ENCODE assay signal across 10 mouse cellular contexts in genomic region chr2:105612706-105613105, GRCm38 (mm10). TPM values are rescaled to one million over a fixed set of nuclear protein-coding genes. Genes with fewer than 3 reads are reported as not detected.
DNase-seq lines count a peak whose midpoint lies in the region; ATAC-seq and TF ChIP-seq lines count a peak whose summit lies in the region.
"Had no signal": no experiment of that assay in that cellular context is flagged by ENCODE, and none has a peak within 500 bp of the region (broad histone marks: within the 10 kb centered on the region; RNA-seq: fewer than 3 reads in every experiment).

No protein-coding gene starts in this region.

- TF ChIP-seq EP300 in stomach, postnatal 0 days (optimal IDR thresholded peaks at IDR 0.05) = no peak

- no peak for DNase-seq in heart, adult 8-10 months (ENCODE audit: low spot score)
- no peak for DNase-seq in stomach, postnatal 0 days (ENCODE audit: low spot score)
- no peak for DNase-seq in limb, embryonic 10.5 days (ENCODE audit: low spot score)
- DNase-seq in urinary bladder, postnatal 25 days (ENCODE audit: low spot score) = no peak
- no peak for DNase-seq in thymus, adult 2 months
- DNase-seq in liver = no peak
- DNase-seq: kidney, adult 18-20 months; lung, postnatal 4 days had no signal

- TF ChIP-seq POLR2A in thymus, adult 2 months (IDR thresholded peaks at IDR 0.05; ENCODE audit: control insufficient read depth, extremely low read depth, insufficient read depth, low read length, poor library complexity) = no peak

- no peak for TF ChIP-seq CTCF in stomach, postnatal 0 days (IDR thresholded peaks at IDR 0.05; ENCODE audit: low read depth)
- TF ChIP-seq CTCF in thymus, adult 2 months (IDR thresholded peaks at IDR 0.05; ENCODE audit: borderline replicate concordance, control insufficient read depth, extremely low read depth, insufficient read depth, low read length, poor library complexity) = no peak

- H3K27ac ChIP-seq in heart, embryonic 16.5 days (ENCODE audit: low read length) = no peak overlapping the region
- no peak overlapping the region for H3K27ac ChIP-seq in stomach, embryonic 14.5 days (ENCODE audit: low read length)
- no peak overlapping the region for H3K27ac ChIP-seq in stomach, postnatal 0 days (replicated peaks)
- H3K27ac ChIP-seq in limb, embryonic 10.5 days = peak overlapping the region; percentile 76
- H3K27ac ChIP-seq in thymus, adult 2 months (ENCODE audit: control insufficient read depth, insufficient read depth, low read length) = no peak overlapping the region

- H3K9me3 ChIP-seq in heart, embryonic 16.5 days (replicated peaks; ENCODE audit: control insufficient read depth, low read length) = no peaks in the 10 kb centered on the region
- H3K9me3 ChIP-seq in stomach, embryonic 14.5 days (ENCODE audit: control insufficient read depth, low read depth, low read length) = no peaks in the 10 kb centered on the region
- no peaks in the 10 kb centered on the region for H3K9me3 ChIP-seq in stomach, postnatal 0 days (ENCODE audit: control insufficient read depth, low read length)
- no peaks in the 10 kb centered on the region for H3K9me3 ChIP-seq in limb, embryonic 10.5 days (replicated peaks)

- no peaks in the 10 kb centered on the region for H3K36me3 ChIP-seq in heart, embryonic 16.5 days (ENCODE audit: control insufficient read depth, insufficient read depth)
- H3K36me3 ChIP-seq in stomach, embryonic 14.5 days (ENCODE audit: control insufficient read depth, insufficient read depth, low read length) = no peaks in the 10 kb centered on the region
- no peaks in the 10 kb centered on the region for H3K36me3 ChIP-seq in stomach, postnatal 0 days (ENCODE audit: control insufficient read depth, insufficient read depth, low read length)
- no peaks in the 10 kb centered on the region for H3K36me3 ChIP-seq in limb, embryonic 10.5 days
- H3K36me3 ChIP-seq in thymus, adult 2 months (ENCODE audit: control insufficient read depth, insufficient read depth, low read length) = no peaks in the 10 kb centered on the region

- 43% methylated on average over 7 of the region's 7 CpGs for WGBS in heart, embryonic 16.5 days
- 47% methylated on average over 7 of the region's 7 CpGs for WGBS in stomach, embryonic 14.5 days
- 47% methylated on average over 7 of the region's 7 CpGs for WGBS in stomach, postnatal 0 days
- WGBS in limb, embryonic 10.5 days = 43% methylated on average over 7 of the region's 7 CpGs
- 61% methylated on average over 7 of the region's 7 CpGs for WGBS in thymus, adult 2 months

- peaks cover 2% of the 10 kb centered on the region for H3K4me1 ChIP-seq in heart, embryonic 16.5 days (ENCODE audit: control insufficient read depth, insufficient read depth, low read length)
- peaks cover 8% of the 10 kb centered on the region; the same call in 1 of the 2 replicates for H3K4me1 ChIP-seq in stomach, embryonic 14.5 days (ENCODE audit: control insufficient read depth, insufficient read depth, low read length)
- no peaks in the 10 kb centered on the region for H3K4me1 ChIP-seq in stomach, postnatal 0 days (replicated peaks; ENCODE audit: control insufficient read depth, insufficient read depth)
- peaks cover 33% of the 10 kb centered on the region for H3K4me1 ChIP-seq in limb, embryonic 10.5 days
- no peaks in the 10 kb centered on the region for H3K4me1 ChIP-seq in thymus, adult 2 months (replicated peaks; ENCODE audit: control insufficient read depth, insufficient read depth, low read length)

- H3K4me2 ChIP-seq in heart, embryonic 16.5 days (ENCODE audit: low read depth, low read length) = peak overlapping the region; percentile 45
- 0 out of 2 replicates have a peak overlapping the region, but pooled peaks have one; percentile 12 for H3K4me2 ChIP-seq in stomach, embryonic 14.5 days (replicated peaks; ENCODE audit: low read depth, low read length)
- H3K4me2 ChIP-seq in stomach, postnatal 0 days (replicated peaks; ENCODE audit: low read depth) = no peak overlapping the region

- H3K27me3 ChIP-seq in heart, embryonic 16.5 days (ENCODE audit: control insufficient read depth, insufficient read depth, low read length) = peaks cover 3% of the 10 kb centered on the region; the same call in 1 of the 2 replicates
- H3K27me3 ChIP-seq in stomach, embryonic 14.5 days (ENCODE audit: control insufficient read depth, insufficient read depth, low read length) = 0 out of 2 replicates have a peak, but pooled peaks cover 4% of the 10 kb centered on the region
- H3K27me3 ChIP-seq in stomach, postnatal 0 days (ENCODE audit: control insufficient read depth, insufficient read depth, low read length) = no peaks in the 10 kb centered on the region
- peaks cover 56% of the 10 kb centered on the region for H3K27me3 ChIP-seq in limb, embryonic 10.5 days (ENCODE audit: low read depth, poor library complexity, severe bottlenecking)
- no peaks in the 10 kb centered on the region for H3K27me3 ChIP-seq in thymus, adult 2 months (ENCODE audit: control insufficient read depth, insufficient read depth, low read length)

- no peak overlapping the region for H3K9ac ChIP-seq in heart, embryonic 16.5 days (ENCODE audit: low read length)
- no peak overlapping the region for H3K9ac ChIP-seq in stomach, embryonic 14.5 days (replicated peaks; ENCODE audit: low read depth, low read length)
- H3K9ac ChIP-seq in stomach, postnatal 0 days (ENCODE audit: low read length) = no peak overlapping the region

- no peak for ATAC-seq in heart, embryonic 16.5 days (replicated peaks; ENCODE audit: extremely low read depth, insufficient read depth, low FRiP score)
- no peak for ATAC-seq in stomach, embryonic 14.5 days (ENCODE audit: insufficient number of reproducible peaks, insufficient read depth, low FRiP score, low read depth)
- ATAC-seq in stomach, postnatal 0 days (ENCODE audit: low FRiP score, low TSS enrichment) = no peak

- no peak overlapping the region for H3K4me3 ChIP-seq in heart, embryonic 16.5 days (ENCODE audit: low read length)
- no peak overlapping the region for H3K4me3 ChIP-seq in stomach, embryonic 14.5 days (ENCODE audit: low read depth, low read length)
- no peak overlapping the region for H3K4me3 ChIP-seq in stomach, postnatal 0 days (ENCODE audit: low read depth, low read length)
- peak overlapping the region; percentile 29 for H3K4me3 ChIP-seq in limb, embryonic 10.5 days
- no peak overlapping the region for H3K4me3 ChIP-seq in thymus, adult 2 months (ENCODE audit: control insufficient read depth, insufficient read depth, low read length)

RNA-seq across cellular contexts. Expression of gene Pax6, which starts 56.0 kb away (rescaled TPM):
- polyA plus RNA-seq in heart, embryonic 16.5 days (2015; fragmentation: Nextera tagmentation; extraction: Ambion mirVana) = not detected in 2 replicates
- not detected for total RNA-seq in heart, adult 8-10 months (2022)
- 0.69 and 0.91 TPM in 2 replicates for polyA plus RNA-seq in stomach, embryonic 14.5 days (2014; fragmentation: Nextera tagmentation; extraction: Ambion mirVana)
- polyA plus RNA-seq in stomach, postnatal 0 days (2015; fragmentation: Nextera tagmentation; extraction: Ambion mirVana) = 0.63 and 0.67 TPM in 2 replicates
- polyA plus RNA-seq in limb, embryonic 10.5 days (2016; fragmentation: Nextera tagmentation; extraction: Ambion mirVana) = 0.09 and 0.15 TPM in 2 replicates
- polyA plus RNA-seq in thymus, adult 2 months (2012; rRNA removed) = 0.03 TPM in 1 of 2 replicates, not detected in the other
